Mouse (Mus musculus): ENCODE results near the gene Ube2r2.

Ube2r2 gene

GRCm38 (mm10) chr4:41135711-41136453 is at the start of gene Ube2r2:
TSS of gene Ube2r2 (plus strand) at chr4:41135743.
- DNase-seq (ENCODE audit: low read depth), result peak; percentile 76

- no peak for DNase-seq (ENCODE audit: low read depth)
These were observed 48.6 kb upstream of the Ube2r2 start for GRCm38 (mm10) chr4:41086947-41087346.

- DNase-seq (ENCODE audit: low read depth), result no peak
These were observed 47.9 kb upstream of the Ube2r2 start for GRCm38 (mm10) chr4:41087459-41088298.

GRCm38 (mm10) chr4:41089189-41089588 is 46.4 kb upstream of the Ube2r2 start:
- DNase-seq (ENCODE audit: low read depth), result no peak

GRCm38 (mm10) chr4:41089705-41090104 is 45.8 kb upstream of the Ube2r2 start:
- DNase-seq (ENCODE audit: low read depth), result no peak

GRCm38 (mm10) chr4:41091391-41091790 is 44.2 kb upstream of the Ube2r2 start:
- no peak for DNase-seq (ENCODE audit: low read depth)

- DNase-seq (ENCODE audit: low read depth), result peak; percentile 53
These were observed 42.6 kb upstream of the Ube2r2 start for GRCm38 (mm10) chr4:41092958-41093357.

- peak; percentile 95 for DNase-seq (ENCODE audit: low read depth)
These were observed 41.2 kb upstream of the Ube2r2 start for GRCm38 (mm10) chr4:41094361-41094760.

- DNase-seq (ENCODE audit: low read depth), result peak; percentile 35
These were observed 39.4 kb upstream of the Ube2r2 start for GRCm38 (mm10) chr4:41096169-41096568.

- DNase-seq (ENCODE audit: low read depth), result no peak
These were observed 38.7 kb upstream of the Ube2r2 start for GRCm38 (mm10) chr4:41096794-41097193.

- DNase-seq (ENCODE audit: low read depth), result no peak
These were observed 38.2 kb upstream of the Ube2r2 start for GRCm38 (mm10) chr4:41097381-41097780.

GRCm38 (mm10) chr4:41097871-41098576 is 37.5 kb upstream of the Ube2r2 start, which contains the start of gene Aqp3:
TSS of gene Aqp3 (minus strand) at chr4:41098183.
- DNase-seq (ENCODE audit: low read depth), result no peak

GRCm38 (mm10) chr4:41098577-41098951 is 37.0 kb upstream of the Ube2r2 start:
- DNase-seq (ENCODE audit: low read depth), result no peak

GRCm38 (mm10) chr4:41100986-41101385 is 34.6 kb upstream of the Ube2r2 start:
- DNase-seq (ENCODE audit: low read depth), result no peak

GRCm38 (mm10) chr4:41102901-41103300 is 32.6 kb upstream of the Ube2r2 start:
- DNase-seq (ENCODE audit: low read depth), result peak; percentile 85

GRCm38 (mm10) chr4:41107440-41107839 is 28.1 kb upstream of the Ube2r2 start:
- DNase-seq (ENCODE audit: low read depth), result no peak

GRCm38 (mm10) chr4:41108717-41109425 is 26.7 kb upstream of the Ube2r2 start:
- DNase-seq (ENCODE audit: low read depth), result peak; percentile 73

GRCm38 (mm10) chr4:41114358-41115070 is 21.0 kb upstream of the Ube2r2 start:
- no peak for DNase-seq (ENCODE audit: low read depth)

GRCm38 (mm10) chr4:41115074-41115473 is 20.5 kb upstream of the Ube2r2 start:
- no peak for DNase-seq (ENCODE audit: low read depth)

- DNase-seq (ENCODE audit: low read depth), result no peak
These were observed 19.8 kb upstream of the Ube2r2 start for GRCm38 (mm10) chr4:41115793-41116192.

- DNase-seq (ENCODE audit: low read depth), result no peak
These were observed 18.7 kb upstream of the Ube2r2 start for GRCm38 (mm10) chr4:41116817-41117216.

Data from NIH3T3 (cell line).